Mouse (Mus musculus) E14TG2a.4 (cell line): ENCODE measurements around the gene Lyst.

Source experiments
- CTCF ChIP-seq: conservative IDR thresholded peaks from 2 replicates; pipeline ENCODE4 v1.5.1; 2014; ENCODE audit warnings: low read length
- POU5F1 ChIP-seq: IDR thresholded peaks from 2 replicates; pipeline ENCODE4 v1.6.1; 2014; ENCODE audit warnings: low read length, borderline replicate concordance

GRCm38 (mm10) chr13:13567640-13568039, 22.6 kb upstream of the Lyst start:
- TF ChIP-seq CTCF (no peak), POU5F1 (no peak)
